Mouse (Mus musculus) spleen, adult 18-20 months (tissue): ENCODE results near the gene Prkca.

Experiments
- DNase-seq, 2 experiments: peaks; one replicate each; pipeline ENCODE4 v3.0.0; 2022; ENCODE audit warnings: mixed read lengths in 2 of 2

Prkca gene

GRCm38 (mm10) chr11:108153997-108154841, 189.5 kb downstream of the Prkca start:
- no peak for DNase-seq

- no peak for DNase-seq
Measured at GRCm38 (mm10) chr11:108152591-108152990, 191.1 kb downstream of the Prkca start.

- DNase-seq, result no peak
Measured at GRCm38 (mm10) chr11:108150410-108150809, 193.3 kb downstream of the Prkca start.

- no peak for DNase-seq
Measured at GRCm38 (mm10) chr11:108149187-108149586, 194.5 kb downstream of the Prkca start.

- DNase-seq, result no peak
Measured at GRCm38 (mm10) chr11:108148491-108148890, 195.2 kb downstream of the Prkca start.

GRCm38 (mm10) chr11:108145752-108146496, 197.8 kb downstream of the Prkca start:
- DNase-seq, result no peak

GRCm38 (mm10) chr11:108145128-108145527, 198.6 kb downstream of the Prkca start:
- DNase-seq, result no peak

- DNase-seq, result no peak
Measured at GRCm38 (mm10) chr11:108143739-108144138, 200.0 kb downstream of the Prkca start.

- DNase-seq, result no peak
Measured at GRCm38 (mm10) chr11:108140028-108140427, 203.7 kb downstream of the Prkca start.

GRCm38 (mm10) chr11:108136341-108136740, 207.4 kb downstream of the Prkca start:
- no peak for DNase-seq

- DNase-seq, result peak in 1 of 2 experiments; percentile 24
Measured at GRCm38 (mm10) chr11:108135407-108136159, 208.1 kb downstream of the Prkca start.

GRCm38 (mm10) chr11:108128593-108128992, 215.1 kb downstream of the Prkca start:
- DNase-seq, result peak; percentile 20 to 68

- DNase-seq, result no peak
Measured at GRCm38 (mm10) chr11:108127908-108128307, 215.8 kb downstream of the Prkca start.

GRCm38 (mm10) chr11:108122486-108122885, 221.2 kb downstream of the Prkca start:
- DNase-seq, result no peak

- no peak for DNase-seq
Measured at GRCm38 (mm10) chr11:108120708-108121107, 223.0 kb downstream of the Prkca start.

GRCm38 (mm10) chr11:108119785-108120184, 223.9 kb downstream of the Prkca start:
- no peak for DNase-seq

- no peak for DNase-seq
Measured at GRCm38 (mm10) chr11:108118814-108119213, 224.9 kb downstream of the Prkca start.

GRCm38 (mm10) chr11:108118221-108118620, 225.5 kb downstream of the Prkca start:
- no peak for DNase-seq

GRCm38 (mm10) chr11:108117360-108118050, 226.2 kb downstream of the Prkca start:
- no peak for DNase-seq

GRCm38 (mm10) chr11:108114091-108114490, 229.6 kb downstream of the Prkca start:
- no peak for DNase-seq

- DNase-seq, result no peak
Measured at GRCm38 (mm10) chr11:108112437-108112836, 231.3 kb downstream of the Prkca start.

- no peak for DNase-seq
Measured at GRCm38 (mm10) chr11:108104085-108104484, 239.6 kb downstream of the Prkca start.
